Comparison of ENCODE assay signal across 10 mouse cellular contexts in genomic region chr16:45767853-45768640, GRCm38 (mm10). TPM values are rescaled to one million over a fixed set of nuclear protein-coding genes. Genes with fewer than 3 reads are reported as not detected.
A peak's percentile ranks its signal among the peaks of the same experiment; 100 is the strongest.
DNase-seq lines count a peak whose midpoint lies in the region; ATAC-seq and TF ChIP-seq lines count a peak whose summit lies in the region.
"Had no signal": no experiment of that assay in that cellular context is flagged by ENCODE, and none has a peak within 500 bp of the region (broad histone marks: within the 10 kb centered on the region; RNA-seq: fewer than 3 reads in every experiment).

No protein-coding gene starts in this region.

- no peaks in the 10 kb centered on the region for H3K4me1 ChIP-seq in hindbrain, postnatal 0 days (ENCODE audit: insufficient read depth, low read length)
- H3K4me1 ChIP-seq in hindbrain, embryonic 14.5 days (replicated peaks; ENCODE audit: control insufficient read depth, insufficient read depth, low read length): no peaks in the 10 kb centered on the region
- H3K4me1 ChIP-seq in embryonic fibroblast, embryonic 13.5 days (ENCODE audit: control insufficient read depth, insufficient read depth, low read length): peaks cover 5% of the 10 kb centered on the region
- H3K4me1 ChIP-seq: embryonic facial prominence, embryonic 13.5 days had no signal

- H3K27me3 ChIP-seq in hindbrain, postnatal 0 days (ENCODE audit: insufficient read depth, low read length): no peaks in the 10 kb centered on the region
- no peaks in the 10 kb centered on the region for H3K27me3 ChIP-seq in hindbrain, embryonic 14.5 days (ENCODE audit: control insufficient read depth, insufficient read depth, low read length)
- H3K27me3 ChIP-seq: embryonic facial prominence, embryonic 13.5 days had no signal

- 44% methylated on average over 10 of the region's 10 CpGs for WGBS in hindbrain, postnatal 0 days
- WGBS in hindbrain, embryonic 14.5 days: 62% methylated on average over 10 of the region's 10 CpGs

- no peak overlapping the region for H3K4me3 ChIP-seq in hindbrain, postnatal 0 days (ENCODE audit: low read length)
- H3K4me3 ChIP-seq in hindbrain, embryonic 14.5 days (replicated peaks; ENCODE audit: low read length): no peak overlapping the region
- no peak overlapping the region for H3K4me3 ChIP-seq in embryonic fibroblast, embryonic 13.5 days (ENCODE audit: insufficient read depth, low read length)
- H3K4me3 ChIP-seq: embryonic facial prominence, embryonic 13.5 days had no signal

- H3K9ac ChIP-seq in hindbrain, postnatal 0 days (replicated peaks; ENCODE audit: low read length): no peak overlapping the region
- H3K9ac ChIP-seq in hindbrain, embryonic 14.5 days: no peak overlapping the region
- H3K9ac ChIP-seq: embryonic facial prominence, embryonic 13.5 days had no signal

- intact Hi-C loops in left cerebral cortex, postnatal 25 days (cut with DNase I): loop anchor here (5.0 kb wide), 1 partner anchor 44 kb away; no protein-coding TSS in a partner anchor

- TF ChIP-seq POLR2A in brain, embryonic 14.5 days (IDR thresholded peaks at IDR 0.05; ENCODE audit: borderline replicate concordance, extremely low read depth, insufficient read depth, insufficient read length, poor library complexity, severe bottlenecking): no peak
- TF ChIP-seq POLR2A in embryonic fibroblast, embryonic 13.5 days (IDR thresholded peaks at IDR 0.05; ENCODE audit: low read depth, low read length): no peak

- ATAC-seq in hindbrain, postnatal 0 days: peak; percentile 68; the same call in 1 of the 2 replicates
- no peak for ATAC-seq in hindbrain, embryonic 14.5 days (ENCODE audit: low FRiP score)

- TF ChIP-seq CTCF in hindbrain, postnatal 0 days (IDR thresholded peaks at IDR 0.05; ENCODE audit: low read depth): no peak
- TF ChIP-seq CTCF in brain, embryonic 14.5 days (IDR thresholded peaks at IDR 0.05; ENCODE audit: borderline replicate concordance, extremely low read depth, insufficient read depth, insufficient read length): no peak
- TF ChIP-seq CTCF in embryonic fibroblast, embryonic 13.5 days (IDR thresholded peaks at IDR 0.05; ENCODE audit: borderline replicate concordance, insufficient read depth, low read length): no peak

- no peak overlapping the region for H3K4me2 ChIP-seq in hindbrain, postnatal 0 days (ENCODE audit: low read depth, low read length)
- no peak overlapping the region for H3K4me2 ChIP-seq in hindbrain, embryonic 14.5 days (replicated peaks)
- H3K4me2 ChIP-seq: embryonic facial prominence, embryonic 13.5 days had no signal

- no peaks in the 10 kb centered on the region for H3K36me3 ChIP-seq in hindbrain, postnatal 0 days (ENCODE audit: insufficient read depth, low read length)
- peaks cover 7% of the 10 kb centered on the region for H3K36me3 ChIP-seq in hindbrain, embryonic 14.5 days (replicated peaks; ENCODE audit: control insufficient read depth, insufficient read depth)

- no peaks in the 10 kb centered on the region for H3K9me3 ChIP-seq in hindbrain, postnatal 0 days (ENCODE audit: low read length)
- H3K9me3 ChIP-seq in hindbrain, embryonic 14.5 days (ENCODE audit: control insufficient read depth, low read length): no peaks in the 10 kb centered on the region
- H3K9me3 ChIP-seq: embryonic facial prominence, embryonic 13.5 days had no signal

- peak; percentile 16 for DNase-seq in adrenal gland, postnatal 25 days
- DNase-seq in adrenal gland, postnatal 4 days (ENCODE audit: low spot score in 2 of 2): no peak
- peak; percentile 55 for DNase-seq in hindbrain, postnatal 0 days (ENCODE audit: low spot score)
- no peak for DNase-seq in hindbrain, embryonic 14.5 days (ENCODE audit: low spot score)
- peak; percentile 48 for DNase-seq in brain, embryonic 14.5 days (ENCODE audit: low read depth)
- no peak for DNase-seq in testis, postnatal 10 days (ENCODE audit: low spot score)
- DNase-seq in left cerebral cortex, postnatal 25 days (ENCODE audit: low spot score in 2 of 2): no peak
- DNase-seq: right cerebral cortex, postnatal 4 days had no signal

- no peak overlapping the region for H3K27ac ChIP-seq in hindbrain, postnatal 0 days
- H3K27ac ChIP-seq in hindbrain, embryonic 14.5 days: no peak overlapping the region
- peak overlapping the region; percentile 76; the same call in 1 of the 2 replicates for H3K27ac ChIP-seq in embryonic fibroblast, embryonic 13.5 days (ENCODE audit: insufficient read depth, low read length)
- H3K27ac ChIP-seq: embryonic facial prominence, embryonic 13.5 days had no signal

RNA-seq across cellular contexts. Expression of gene Abhd10, which starts 25.3 kb away (rescaled TPM):
- total RNA-seq in adrenal gland, postnatal 25 days (2021): 23.3 and 30.0 TPM in 2 replicates
- total RNA-seq in adrenal gland, postnatal 4 days (2021): 10 to 100 TPM; 31.8 to 36.8 TPM
- 19.0 and 21.7 TPM in 2 replicates for total RNA-seq in hindbrain, postnatal 0 days (2014; rRNA removed)
- 34.4 and 36.2 TPM in 2 replicates for polyA plus RNA-seq in hindbrain, postnatal 0 days (2015; fragmentation: Nextera tagmentation; extraction: Ambion mirVana)
- polyA plus RNA-seq in hindbrain, embryonic 14.5 days (2014; fragmentation: Nextera tagmentation; extraction: Ambion mirVana): 34.5 and 34.7 TPM in 2 replicates
- 29.3 and 34.5 TPM in 2 replicates for polyA plus RNA-seq in brain, embryonic 14.5 days (2012; rRNA removed)
- polyA plus RNA-seq in embryonic fibroblast, embryonic 13.5 days (2011; ENCODE audit: insufficient read length, low read depth, missing spikeins): 19.2 and 25.2 TPM in 2 replicates
- total RNA-seq in left cerebral cortex, postnatal 25 days (2021): 10 to 100 TPM; 23.0 to 25.4 TPM

RNA-seq across cellular contexts. Expression of gene Tagln3, which starts 43.6 kb away (rescaled TPM):
- 4.9 and 5.0 TPM in 2 replicates for total RNA-seq in adrenal gland, postnatal 25 days (2021)
- 10 to 100 TPM; 15.5 to 20.6 TPM for total RNA-seq in adrenal gland, postnatal 4 days (2021)
- total RNA-seq in hindbrain, postnatal 0 days (2014; rRNA removed): 190 and 198 TPM in 2 replicates
- 302 and 317 TPM in 2 replicates for polyA plus RNA-seq in hindbrain, postnatal 0 days (2015; fragmentation: Nextera tagmentation; extraction: Ambion mirVana)
- polyA plus RNA-seq in hindbrain, embryonic 14.5 days (2014; fragmentation: Nextera tagmentation; extraction: Ambion mirVana): 457 and 485 TPM in 2 replicates
- 403 and 481 TPM in 2 replicates for polyA plus RNA-seq in brain, embryonic 14.5 days (2012; rRNA removed)
- 1.7 TPM in 2 replicates for polyA plus RNA-seq in embryonic fibroblast, embryonic 13.5 days (2011; ENCODE audit: insufficient read length, low read depth, missing spikeins)
- 100 to 1,000 TPM; 309 to 348 TPM for total RNA-seq in left cerebral cortex, postnatal 25 days (2021)

Comparison
In these comparisons a context has a peak if more than half of its experiments do, and no peak if none do; other contexts are left out.
1. DNase-seq: peak in adrenal gland, postnatal 25 days (single experiment), hindbrain, postnatal 0 days (single experiment) and brain, embryonic 14.5 days (single experiment); none in adrenal gland, postnatal 4 days (0 of 2), hindbrain, embryonic 14.5 days (single experiment), testis, postnatal 10 days (single experiment) and left cerebral cortex, postnatal 25 days (0 of 2).